Mouse (Mus musculus) mouse embryonic stem cell (cell line): ENCODE results near the gene Gzmf.
"Not testable (repeated sequence)": the region's sequence is repeated elsewhere in the genome, so short reads cannot be mapped to it uniquely, and the experiment has no call there.

Experiments
- in situ Hi-C, 2 experiments: fragments of 300-500 bp; cut with MboI; formaldehyde crosslinking; loops; 1 replicate in 1 of 2; 3 replicates in 1 of 2; pipeline ENCODE4 v1.14.3; 2019 to 2020; ENCODE audit warnings: low sequenced_read_pairs in 2 of 2, low pct_unique_long_range_greater_than_20kb in 1 of 2, mixed read lengths in 1 of 2; ENCODE audit not compliant: unreplicated experiment in 1 of 2

The Gzmf gene

DNA sequence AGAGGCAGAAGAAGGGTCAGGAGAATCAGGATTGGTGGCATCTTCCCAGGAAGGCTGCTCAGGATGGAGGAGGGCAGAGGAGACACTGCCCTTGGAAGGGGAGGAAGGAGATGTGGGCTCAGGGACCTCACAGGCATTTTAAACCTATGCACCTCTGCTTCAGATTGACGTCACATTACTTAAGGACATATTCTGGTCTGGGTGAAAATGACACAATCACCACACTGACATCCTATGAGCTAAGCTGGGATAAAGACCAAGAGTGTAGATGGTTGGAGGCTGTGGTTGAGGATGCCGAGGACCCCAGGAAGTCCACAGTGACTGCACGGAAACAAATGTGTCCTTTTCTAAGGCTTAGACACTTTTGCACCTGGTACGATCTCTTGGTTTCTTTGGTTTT lies at the start of gene Gzmf:
Gene Gzmf, minus strand, starts transcription at position 101 of the 400 bp plus-strand sequence.
- in situ Hi-C loops: no loop called here

DNA sequence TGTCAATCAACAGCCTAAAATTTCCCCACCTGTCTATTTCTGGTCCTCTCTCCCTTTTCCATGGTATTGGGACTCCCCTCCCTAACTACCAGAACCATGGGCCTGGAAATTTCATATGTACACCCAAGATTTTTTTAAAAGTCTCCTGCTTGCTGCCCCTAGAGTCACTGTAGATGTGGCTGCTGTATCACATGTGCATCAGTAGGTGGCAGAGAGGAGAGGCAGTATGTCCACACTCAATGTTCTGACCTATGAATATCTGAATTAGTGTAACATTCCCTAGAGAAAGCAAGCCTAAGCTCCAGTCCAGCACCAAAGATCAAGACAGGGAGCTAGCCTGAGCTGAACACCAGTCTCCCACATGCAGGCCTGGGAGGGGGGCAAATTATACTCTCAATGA lies 29.2 kb upstream of the Gzmf start:
- in situ Hi-C loops: no loop called here

DNA sequence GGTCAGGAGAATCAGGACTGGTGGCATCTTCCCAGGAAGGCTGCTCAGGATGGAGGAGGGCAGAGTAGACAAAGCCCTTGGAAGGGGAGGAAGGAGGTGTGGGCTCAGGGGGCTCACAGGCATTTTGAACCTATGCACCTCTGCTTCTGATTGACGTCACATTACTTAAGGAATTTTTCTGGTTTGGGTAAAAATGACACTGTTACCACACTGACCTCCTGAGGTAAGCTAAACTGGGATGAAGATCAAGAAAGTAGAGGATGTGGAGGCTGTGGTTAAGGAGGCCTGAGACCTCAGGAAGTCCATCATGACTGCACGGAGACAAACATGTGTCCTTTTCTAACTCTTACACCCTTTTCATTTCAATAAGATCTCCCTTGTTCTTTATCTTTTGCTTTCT lies 23.3 kb upstream of the Gzmf start, which contains the start of gene Gzmc:
Gene Gzmc, minus strand, starts transcription at position 101 of the 400 bp plus-strand sequence.
- in situ Hi-C loops: no loop called here

DNA sequence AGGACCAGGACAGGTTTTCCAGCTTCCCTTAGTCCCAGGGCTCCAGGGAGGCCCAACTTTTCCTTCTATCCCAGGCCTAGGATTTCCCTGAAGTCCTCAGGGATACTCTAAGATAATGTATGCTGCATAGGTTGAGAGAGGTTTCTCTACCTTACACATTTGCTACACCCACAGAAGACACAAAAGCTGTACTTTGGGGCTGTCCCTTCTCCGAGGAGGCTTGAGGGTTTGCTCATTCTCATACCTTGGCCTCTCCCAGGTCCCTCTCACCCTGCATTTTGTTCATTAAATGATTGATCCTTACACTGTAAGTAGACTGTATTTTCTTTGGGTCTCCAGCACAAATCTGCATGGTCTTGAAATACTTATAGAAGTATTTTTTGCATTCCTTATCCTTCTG lies 5.6 kb downstream of the Gzmf start:
- in situ Hi-C loops: loop anchor here (10.0 kb wide), 1 partner anchor 99 kb away; no protein-coding TSS in a partner anchor

DNA sequence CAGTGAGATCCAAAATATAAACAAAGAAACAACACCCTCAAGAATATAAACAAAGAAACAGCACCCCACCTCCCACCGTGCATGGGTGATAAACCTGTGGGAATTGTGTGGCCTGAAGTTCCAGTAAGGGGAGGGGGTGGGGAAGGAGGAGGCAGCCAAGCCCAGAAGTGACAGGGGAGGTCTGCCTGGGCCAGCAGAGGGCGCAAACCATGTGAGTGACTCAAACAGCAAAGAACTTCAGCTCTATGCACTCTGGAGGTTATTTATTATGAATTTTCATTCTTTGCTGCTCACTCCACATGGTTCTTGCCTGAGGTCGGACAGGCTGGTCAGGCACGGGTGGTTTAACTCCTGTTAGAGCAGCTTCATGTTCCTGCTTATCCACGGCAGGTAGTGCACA lies 6.2 kb downstream of the Gzmf start:
- in situ Hi-C loops: loop anchor here (10.0 kb wide), 1 partner anchor 100 kb away; no protein-coding TSS in a partner anchor

DNA sequence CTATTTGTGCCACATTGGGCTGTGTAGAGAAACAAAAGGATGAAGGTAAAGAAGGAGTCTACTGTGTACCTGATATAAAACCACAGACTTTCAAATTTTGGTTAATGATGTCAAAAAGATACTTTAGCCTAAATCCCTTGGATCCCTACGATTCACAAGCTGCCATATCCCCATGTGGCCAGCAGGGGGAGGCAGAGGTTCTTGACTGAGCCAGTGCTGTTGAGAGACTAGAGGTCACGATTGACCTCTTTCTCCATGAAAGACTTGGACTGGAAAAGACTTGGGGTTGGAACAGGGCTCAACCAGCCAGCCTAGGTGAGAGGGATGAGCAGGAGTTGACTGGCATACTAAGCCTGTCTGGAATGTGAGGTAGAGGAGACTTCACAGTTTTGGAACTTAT lies 7.2 kb downstream of the Gzmf start:
- in situ Hi-C loops: loop anchor here (10.0 kb wide), 1 partner anchor 101 kb away; no protein-coding TSS in a partner anchor

DNA sequence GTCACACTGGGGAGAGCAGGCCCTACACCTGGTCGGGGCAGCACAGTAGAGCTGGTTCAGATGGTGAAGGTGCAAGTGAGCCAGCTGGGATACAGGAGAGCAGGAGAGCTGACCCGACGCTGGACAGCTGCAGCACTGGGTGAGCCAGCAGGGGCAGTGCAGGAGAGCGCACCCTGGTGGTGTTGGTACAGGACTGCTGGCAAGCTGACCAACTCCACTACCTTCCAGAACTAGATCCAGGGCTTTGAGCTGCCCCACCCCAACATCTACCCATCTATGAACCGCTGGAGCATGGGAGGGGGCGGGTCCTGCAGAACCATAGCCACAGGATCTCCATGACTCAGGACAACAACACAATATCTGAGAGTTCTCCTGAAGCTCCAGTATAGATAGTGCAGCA lies 24.3 kb downstream of the Gzmf start:
- in situ Hi-C loops: no loop called here

DNA sequence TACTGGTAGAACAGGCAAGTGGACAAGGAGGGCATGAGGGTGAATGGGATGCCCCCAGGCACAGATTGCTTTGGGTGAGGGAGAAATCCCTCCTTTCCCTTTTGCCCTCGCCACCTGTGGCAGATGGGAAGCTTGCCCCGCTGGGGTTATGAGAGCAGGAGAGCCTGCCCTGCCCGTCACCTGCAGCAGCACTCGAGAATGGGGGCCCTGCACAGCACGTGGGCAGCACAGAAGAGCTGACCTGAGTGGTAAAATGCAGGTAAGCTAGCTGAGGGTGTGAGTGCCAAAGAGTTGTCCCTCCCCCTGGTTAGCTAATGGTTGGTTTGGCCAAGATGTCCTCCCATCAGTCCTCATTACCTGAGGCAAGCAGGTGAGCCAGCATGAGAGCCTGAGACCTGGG lies 24.7 kb downstream of the Gzmf start:
- in situ Hi-C loops: no loop called here

DNA sequence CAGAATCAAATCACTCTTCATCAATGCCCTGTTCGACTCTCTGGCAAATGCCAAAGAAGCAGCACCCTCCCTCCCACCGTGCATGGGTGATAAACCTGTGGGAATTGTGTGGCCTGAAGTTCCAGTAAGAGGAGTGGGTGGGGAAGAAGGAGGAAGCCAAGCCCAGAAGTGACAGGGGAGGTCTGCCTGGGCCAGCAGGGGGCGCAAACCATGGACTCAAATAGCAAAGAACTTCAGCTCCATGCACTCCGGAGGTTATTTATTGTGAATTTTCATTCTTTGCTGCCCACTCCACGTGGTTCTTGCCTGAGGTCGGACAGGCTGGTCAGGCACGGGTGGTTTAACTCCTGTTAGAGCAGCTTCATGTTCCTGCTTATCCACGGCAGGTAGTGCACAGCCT lies 33.6 kb downstream of the Gzmf start:
- in situ Hi-C loops: not testable (repeated sequence)

DNA sequence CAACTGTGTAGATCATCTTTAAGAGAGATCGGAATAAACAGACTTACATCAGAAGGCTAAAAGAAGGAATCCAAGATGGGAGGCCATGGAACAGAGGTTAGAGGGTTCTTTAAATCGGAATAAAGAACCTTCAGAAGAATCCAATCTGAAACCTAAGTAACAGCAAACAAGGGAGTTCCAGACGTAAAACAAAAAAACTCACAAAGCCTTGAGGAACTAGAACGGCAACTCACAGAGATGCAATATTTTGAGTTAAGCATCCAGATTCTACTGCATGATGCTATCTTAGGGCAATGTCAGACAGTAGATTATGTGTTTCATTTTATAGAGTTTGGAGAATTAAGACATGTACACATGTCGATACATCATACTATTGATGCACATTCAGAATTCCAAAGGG lies 36.7 kb downstream of the Gzmf start, which contains the start of gene Gzmn:
Gene Gzmn, minus strand, starts transcription at position 101 of the 400 bp plus-strand sequence.
- in situ Hi-C loops: no loop called here

DNA sequence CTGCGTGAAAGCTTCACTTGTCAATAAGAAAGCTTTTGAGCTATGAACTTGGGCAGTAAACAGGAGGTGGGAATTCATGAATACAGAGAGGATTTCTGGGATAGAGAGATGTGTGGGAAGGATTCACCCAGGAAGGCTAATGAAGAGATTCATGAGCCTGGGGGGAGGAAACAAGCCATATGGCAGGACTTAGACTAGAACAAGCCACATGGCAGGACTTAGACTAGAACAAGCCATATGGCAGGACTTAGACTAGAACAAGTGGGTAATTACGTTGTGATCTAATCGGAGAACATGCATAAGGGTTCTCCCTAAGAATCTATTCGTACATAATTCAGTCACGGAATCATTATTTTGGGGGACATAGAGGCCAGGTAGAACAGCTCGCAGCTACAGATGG lies 37.8 kb downstream of the Gzmf start:
- in situ Hi-C loops: no loop called here

DNA sequence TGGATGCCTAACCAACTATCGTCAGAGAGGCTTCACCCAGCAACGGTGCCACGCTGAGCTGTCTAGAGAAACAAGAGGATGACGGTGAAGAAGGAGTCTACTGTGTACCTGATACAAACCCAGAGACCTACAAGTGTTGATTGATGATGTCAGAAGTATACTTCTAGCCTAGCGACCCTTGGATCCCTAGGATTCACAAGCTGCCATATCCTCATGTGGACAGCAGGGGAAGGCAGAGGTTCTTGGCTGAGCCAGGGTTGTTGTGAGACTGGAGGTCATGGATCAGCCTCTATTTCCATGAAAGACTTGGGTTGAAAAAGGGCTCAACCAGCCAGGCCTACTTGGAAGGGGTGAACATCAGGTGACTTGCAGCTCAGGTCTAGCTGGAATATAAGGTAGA lies 38.5 kb downstream of the Gzmf start:
- in situ Hi-C loops: no loop called here

DNA sequence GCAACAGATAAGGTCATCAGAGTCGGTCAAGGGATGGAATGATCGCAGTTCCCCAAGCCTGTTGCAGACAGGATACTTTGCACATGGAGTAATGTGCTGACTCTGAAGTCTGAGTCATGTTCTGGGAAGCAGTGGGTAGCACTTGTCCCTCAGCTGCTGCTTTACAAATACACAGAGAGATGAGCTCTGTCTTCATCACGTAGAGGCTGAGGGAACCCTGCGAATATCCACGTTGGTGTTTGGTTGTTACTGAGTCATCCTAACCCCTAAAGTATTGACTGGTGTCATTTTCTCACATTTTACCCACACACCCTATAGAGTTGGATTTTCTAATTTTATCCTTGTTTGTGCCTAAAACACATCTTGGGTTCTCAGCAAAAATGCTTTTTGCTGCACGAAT lies 43.2 kb downstream of the Gzmf start:
- in situ Hi-C loops: no loop called here

DNA sequence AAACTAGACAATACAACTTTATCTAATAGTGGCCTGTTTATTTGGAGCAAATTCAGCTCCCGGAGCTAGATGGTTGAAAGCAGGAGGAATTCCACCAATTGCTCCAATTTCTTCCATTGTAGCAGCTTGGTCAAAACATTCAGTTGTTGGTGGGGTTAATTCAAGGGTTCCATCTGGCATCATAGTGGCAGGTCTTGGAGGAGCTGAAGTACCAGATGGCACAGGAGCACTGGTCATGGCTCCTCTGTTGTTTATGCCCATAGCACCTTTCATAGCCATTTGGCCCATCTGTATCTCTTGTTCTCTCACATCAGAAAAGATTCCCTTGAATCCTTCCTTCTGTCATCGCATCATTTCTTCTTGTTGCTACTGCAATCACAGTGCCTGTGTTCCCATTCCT lies 49.1 kb downstream of the Gzmf start:
- in situ Hi-C loops: no loop called here

DNA sequence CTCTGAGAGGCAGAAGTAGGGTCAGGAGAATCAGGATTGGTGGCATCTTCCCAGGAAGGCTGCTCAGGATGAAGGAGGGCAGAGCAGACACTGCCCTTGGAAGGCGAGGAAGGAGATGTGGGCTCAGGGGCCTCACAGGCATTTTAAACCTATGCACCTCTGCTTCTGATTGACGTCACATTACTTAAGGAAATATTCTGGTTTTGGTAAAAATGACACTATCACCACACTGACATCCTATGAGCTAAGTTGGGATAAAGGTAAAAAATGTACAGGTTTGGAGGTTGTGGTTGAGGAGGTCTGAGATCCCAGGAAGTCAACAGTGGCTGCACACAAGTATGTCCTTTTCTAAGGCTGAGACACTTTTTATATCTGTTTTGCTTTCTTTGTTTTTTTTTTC lies 51.7 kb downstream of the Gzmf start, which contains the start of gene Gzmg:
Gene Gzmg, minus strand, starts transcription at position 101 of the 400 bp plus-strand sequence.
- in situ Hi-C loops: not testable (repeated sequence)

DNA sequence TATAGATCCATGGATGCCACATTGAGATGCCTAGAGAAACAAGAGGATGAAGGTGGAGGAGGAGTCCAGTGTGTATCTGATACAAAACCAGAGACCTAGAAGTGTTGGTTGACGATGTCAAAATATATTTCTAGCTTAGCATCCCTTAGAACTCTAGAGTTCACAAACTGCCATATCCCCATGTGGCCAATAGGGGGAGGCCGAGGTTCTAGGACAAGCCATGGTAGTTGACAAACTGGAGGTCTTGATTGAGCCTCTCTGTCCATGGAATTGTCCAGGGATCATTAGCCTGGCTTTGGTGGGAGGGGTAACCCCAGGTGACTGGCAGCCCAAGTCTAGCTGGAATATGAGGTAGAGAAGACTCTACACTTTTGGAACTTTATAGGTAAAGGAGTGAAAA lies 55.9 kb downstream of the Gzmf start:
- in situ Hi-C loops: no loop called here
